Comparison of ENCODE assay signal across 16 mouse cellular contexts in the genomic region with DNA sequence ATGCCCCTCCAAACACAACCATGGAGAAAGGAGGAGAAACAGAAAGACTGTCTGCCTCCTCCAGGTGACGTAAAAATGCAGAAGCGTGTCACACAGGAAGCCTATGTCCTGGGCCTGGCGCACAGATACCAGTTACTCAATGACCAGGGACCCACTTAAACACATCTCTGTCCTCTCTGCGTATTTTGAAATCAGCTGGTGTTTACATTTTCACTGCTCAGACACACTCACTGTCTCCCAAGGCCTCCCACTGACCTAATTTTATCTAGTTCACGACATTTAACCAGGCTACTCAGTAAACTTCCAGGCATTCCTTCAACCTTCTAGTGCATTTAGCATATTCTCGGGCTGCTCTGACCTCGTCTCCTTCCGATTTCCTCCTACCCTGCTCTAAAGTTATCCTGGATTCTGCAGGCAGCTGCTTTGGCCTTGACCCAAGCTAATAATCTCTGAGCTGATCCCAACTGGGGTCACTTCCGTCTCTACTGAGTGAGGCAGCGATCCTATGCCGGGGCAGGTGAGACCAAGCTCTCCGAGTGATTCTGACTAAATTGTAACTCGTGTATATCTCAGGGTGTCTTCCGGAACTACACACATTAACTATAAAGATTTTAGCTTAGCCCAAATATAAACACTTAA. TPM values are rescaled to one million over a fixed set of nuclear protein-coding genes. Genes with fewer than 3 reads are reported as not detected.
DNase-seq lines count a peak whose midpoint lies in the region; ATAC-seq lines count a peak whose summit lies in the region.
"Had no signal": no experiment of that assay in that cellular context is flagged by ENCODE, and none has a peak within 500 bp of the region (broad histone marks: within the 10 kb centered on the region; RNA-seq: fewer than 3 reads in every experiment).

No protein-coding gene starts in this region.

- 58% methylated on average over 14 of the region's 14 CpGs for WGBS in heart, embryonic 16.5 days
- 73% methylated on average over 14 of the region's 14 CpGs for WGBS in liver, embryonic 13.5 days (ENCODE audit: insufficient replicate concordance)
- 90% methylated on average over 14 of the region's 14 CpGs for WGBS in forebrain, embryonic 14.5 days

- H3K4me2 ChIP-seq in heart, embryonic 16.5 days (ENCODE audit: low read depth, low read length) = peak overlapping the region; percentile 7; the same call in 1 of the 2 replicates
- no peak overlapping the region for H3K4me2 ChIP-seq in liver, embryonic 13.5 days
- no peak overlapping the region for H3K4me2 ChIP-seq in forebrain, embryonic 14.5 days (ENCODE audit: low read length)
- H3K4me2 ChIP-seq: limb, embryonic 13.5 days; lung, embryonic 15.5 days had no signal

- peaks cover 16% of the 10 kb centered on the region for H3K36me3 ChIP-seq in heart, embryonic 16.5 days (ENCODE audit: control insufficient read depth, insufficient read depth)
- peaks cover 30% of the 10 kb centered on the region for H3K36me3 ChIP-seq in liver, embryonic 13.5 days
- H3K36me3 ChIP-seq in forebrain, embryonic 14.5 days (ENCODE audit: control insufficient read depth, insufficient read depth, low read length) = peaks cover 15% of the 10 kb centered on the region
- H3K36me3 ChIP-seq: lung, embryonic 15.5 days had no signal

- no peak for ATAC-seq in heart, embryonic 16.5 days (replicated peaks; ENCODE audit: extremely low read depth, insufficient read depth, low FRiP score)
- no peak for ATAC-seq in liver, embryonic 13.5 days (ENCODE audit: low read depth)
- peak; percentile 67 for ATAC-seq in megakaryocyte, adult 5-6 weeks (ENCODE audit: poor library complexity, severe bottlenecking)
- ATAC-seq in forebrain, embryonic 14.5 days = no peak

- H3K27ac ChIP-seq in heart, embryonic 16.5 days (ENCODE audit: low read length) = no peak overlapping the region
- H3K27ac ChIP-seq in liver, embryonic 13.5 days = peak overlapping the region; percentile 43; the same call in 1 of the 2 replicates
- no peak overlapping the region for H3K27ac ChIP-seq in forebrain, embryonic 14.5 days (ENCODE audit: low read depth, low read length)
- H3K27ac ChIP-seq: forebrain, embryonic 10.5 days; limb, embryonic 13.5 days; lung, embryonic 15.5 days had no signal

- no peaks in the 10 kb centered on the region for H3K27me3 ChIP-seq in heart, embryonic 16.5 days (ENCODE audit: control insufficient read depth, insufficient read depth, low read length)
- no peaks in the 10 kb centered on the region for H3K27me3 ChIP-seq in liver, embryonic 13.5 days
- no peaks in the 10 kb centered on the region for H3K27me3 ChIP-seq in forebrain, embryonic 14.5 days (replicated peaks; ENCODE audit: control insufficient read depth, insufficient read depth, low read length)
- H3K27me3 ChIP-seq: limb, embryonic 13.5 days; lung, embryonic 15.5 days had no signal

- no peak for DNase-seq in heart, adult 8-10 months (ENCODE audit: low spot score)
- DNase-seq in liver, embryonic 13.5 days = no peak
- DNase-seq in liver (no peak), R1 (ENCODE audit: low read depth, low spot score) (peak; percentile 50)
- DNase-seq in spleen, postnatal 4 days (ENCODE audit: low spot score in 2 of 2) = no peak
- DNase-seq in forebrain, embryonic 14.5 days (ENCODE audit: low spot score) = no peak
- DNase-seq: cerebellum, adult 2 months; kidney, adult 9 months; midbrain, embryonic 14.5 days; right cerebral cortex, postnatal 25 days; thymus, adult 2 months had no signal

- no peak overlapping the region for H3K9ac ChIP-seq in heart, embryonic 16.5 days (ENCODE audit: low read length)
- no peak overlapping the region for H3K9ac ChIP-seq in liver, embryonic 13.5 days
- H3K9ac ChIP-seq in forebrain, embryonic 14.5 days (ENCODE audit: low read length) = no peak overlapping the region
- H3K9ac ChIP-seq: limb, embryonic 13.5 days; lung, embryonic 15.5 days had no signal

- peaks cover 29% of the 10 kb centered on the region for H3K4me1 ChIP-seq in heart, embryonic 16.5 days (ENCODE audit: control insufficient read depth, insufficient read depth, low read length)
- peaks cover 41% of the 10 kb centered on the region for H3K4me1 ChIP-seq in liver, embryonic 13.5 days (replicated peaks)
- peaks cover 16% of the 10 kb centered on the region for H3K4me1 ChIP-seq in forebrain, embryonic 14.5 days (ENCODE audit: control insufficient read depth, insufficient read depth, low read length)

- no peaks in the 10 kb centered on the region; the same call in 1 of the 2 replicates for H3K9me3 ChIP-seq in heart, embryonic 16.5 days (replicated peaks; ENCODE audit: control insufficient read depth, low read length)
- no peaks in the 10 kb centered on the region for H3K9me3 ChIP-seq in liver, embryonic 13.5 days (replicated peaks)
- H3K9me3 ChIP-seq in forebrain, embryonic 14.5 days (replicated peaks; ENCODE audit: control insufficient read depth, low read length) = no peaks in the 10 kb centered on the region
- H3K9me3 ChIP-seq: forebrain, embryonic 10.5 days; limb, embryonic 13.5 days; lung, embryonic 15.5 days had no signal

- H3K4me3 ChIP-seq in heart, embryonic 16.5 days (ENCODE audit: low read length) = no peak overlapping the region
- no peak overlapping the region for H3K4me3 ChIP-seq in liver, embryonic 13.5 days (replicated peaks)
- no peak overlapping the region for H3K4me3 ChIP-seq in forebrain, embryonic 14.5 days (ENCODE audit: low read depth, low read length)
- H3K4me3 ChIP-seq: forebrain, embryonic 10.5 days; limb, embryonic 13.5 days; lung, embryonic 15.5 days had no signal

RNA-seq across cellular contexts. Expression of gene Got1, which starts 7.9 kb away (rescaled TPM):
- 271 and 274 TPM in 2 replicates for polyA plus RNA-seq in heart, embryonic 16.5 days (2015; fragmentation: Nextera tagmentation; extraction: Ambion mirVana)
- 1,000 to 10,000 TPM in 3 of 4 experiments, 100 to 1,000 TPM in 1; 973 to 1,404 (median 1,052) TPM for total RNA-seq in heart, adult 8-10 months (2022)
- polyA plus RNA-seq in liver, embryonic 13.5 days (2015; fragmentation: Nextera tagmentation; extraction: Ambion mirVana) = 22.0 and 24.0 TPM in 2 replicates
- total RNA-seq in megakaryocyte, adult 5-6 weeks (2015) = 7.5 and 9.0 TPM in 2 replicates
- 4.1 and 5.0 TPM in 2 replicates for total RNA-seq in megakaryocyte, adult 5-6 weeks (2017)
- 56.9 and 65.6 TPM in 2 replicates for polyA plus RNA-seq in forebrain, embryonic 14.5 days (2014; fragmentation: Nextera tagmentation; extraction: Ambion mirVana)
